Mouse (Mus musculus) left cerebral cortex, postnatal 36 days (tissue): Measurements from ENCODE around the gene S100a16. TPM values are rescaled to one million over a fixed set of nuclear protein-coding genes. Genes with fewer than 3 reads are reported as not detected.

ENCODE experiments used
- DNase-seq, 2 experiments: peaks; one replicate each; pipeline ENCODE4 v3.0.0; 2021 to 2022; ENCODE audit warnings: low spot score in 2 of 2, mixed read lengths in 1 of 2
- intact Hi-C: fragments of 180-260 bp; cut with DNase I; formaldehyde crosslinking; loops from one replicate; pipeline ENCODE4 v1.15.1; 2025
- total RNA-seq, 2 experiments: library from RNA; stranded (reverse); gene quantifications; 2 replicates each; pipeline ENCODE4 v1.2.3; 2021

The S100a16 gene
- 10 to 100 TPM; 79.4 to 89.8 TPM for total RNA-seq

DNA sequence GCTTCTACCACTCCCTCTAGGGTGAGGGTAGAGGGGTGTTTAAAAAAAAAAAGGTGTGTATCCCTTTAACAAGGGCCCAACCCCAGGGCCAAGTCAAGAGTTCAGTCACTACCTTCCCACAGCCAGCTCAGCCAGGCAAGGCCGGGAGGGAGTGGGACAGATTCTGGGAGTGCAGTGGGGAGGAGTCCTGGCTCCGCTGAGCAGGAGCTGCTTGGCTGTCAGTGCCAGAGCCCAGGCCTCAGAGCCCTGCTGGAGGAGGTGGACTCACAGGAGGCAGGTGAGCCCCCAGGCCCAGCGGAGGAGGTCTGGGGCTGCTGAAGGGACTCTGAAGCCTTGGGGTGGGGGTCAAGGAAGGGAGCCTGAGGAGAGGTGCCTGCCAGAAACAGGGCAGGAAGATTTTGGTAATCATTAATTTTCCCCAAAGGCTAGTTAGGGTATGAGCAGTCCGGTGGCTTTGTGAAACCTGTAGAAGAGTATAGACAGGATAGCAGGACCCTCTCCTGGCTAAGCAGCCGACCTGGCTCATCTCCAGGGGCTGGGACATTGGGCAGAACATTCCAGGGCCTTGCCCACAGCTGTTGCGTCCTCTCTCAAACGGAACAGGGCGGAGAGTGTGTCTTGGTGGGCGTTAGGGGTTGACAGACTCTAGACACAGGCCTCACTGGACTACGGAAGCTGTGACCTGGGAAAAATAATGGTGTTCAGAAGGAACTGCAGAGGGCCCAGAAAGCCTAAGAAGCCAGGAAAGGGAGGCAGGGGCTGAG lies at the start of gene S100a16:
Gene S100a16 (plus strand): TSS at position 114 of the 764 bp plus-strand sequence.
- intact Hi-C loops, result no loop called here
- DNase-seq, result no peak

DNA sequence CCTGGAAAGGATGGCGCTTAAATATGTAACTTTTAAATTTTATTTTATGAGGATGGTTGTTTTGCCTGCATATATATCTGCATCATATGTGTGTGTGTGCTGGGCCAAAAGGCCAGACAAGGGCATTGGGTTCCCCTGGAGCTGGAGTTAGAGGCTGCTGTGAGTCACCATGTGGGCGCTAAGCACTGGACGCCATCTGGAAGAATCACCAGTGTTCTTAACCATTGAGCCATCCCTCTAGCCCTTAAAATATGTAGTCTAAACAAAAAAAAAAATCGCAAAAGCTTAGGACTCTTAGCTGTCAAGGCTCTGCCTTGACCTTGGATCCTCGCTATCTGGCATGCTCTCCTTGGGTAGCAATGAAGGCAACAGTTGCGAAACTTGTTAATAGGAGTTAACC lies 48.5 kb upstream of the S100a16 start:
- intact Hi-C loops, result no loop called here
- DNase-seq, result no peak

- DNase-seq, result peak; percentile 93 to 96
- intact Hi-C loops, result loop anchor here (5.0 kb wide), 1 partner anchor 222 kb away; no protein-coding TSS in a partner anchor
Observed at GRCm38 (mm10) chr3:90490696-90491256, 46.3 kb upstream of the S100a16 start, which contains the start of gene Snapin. TSS of gene Snapin (minus strand) at chr3:90491033.

GRCm38 (mm10) chr3:90491350-90491749 lies 45.7 kb upstream of the S100a16 start:
- intact Hi-C loops, result loop anchor here (5.0 kb wide), 1 partner anchor 221 kb away; no protein-coding TSS in a partner anchor
- no peak for DNase-seq

DNA sequence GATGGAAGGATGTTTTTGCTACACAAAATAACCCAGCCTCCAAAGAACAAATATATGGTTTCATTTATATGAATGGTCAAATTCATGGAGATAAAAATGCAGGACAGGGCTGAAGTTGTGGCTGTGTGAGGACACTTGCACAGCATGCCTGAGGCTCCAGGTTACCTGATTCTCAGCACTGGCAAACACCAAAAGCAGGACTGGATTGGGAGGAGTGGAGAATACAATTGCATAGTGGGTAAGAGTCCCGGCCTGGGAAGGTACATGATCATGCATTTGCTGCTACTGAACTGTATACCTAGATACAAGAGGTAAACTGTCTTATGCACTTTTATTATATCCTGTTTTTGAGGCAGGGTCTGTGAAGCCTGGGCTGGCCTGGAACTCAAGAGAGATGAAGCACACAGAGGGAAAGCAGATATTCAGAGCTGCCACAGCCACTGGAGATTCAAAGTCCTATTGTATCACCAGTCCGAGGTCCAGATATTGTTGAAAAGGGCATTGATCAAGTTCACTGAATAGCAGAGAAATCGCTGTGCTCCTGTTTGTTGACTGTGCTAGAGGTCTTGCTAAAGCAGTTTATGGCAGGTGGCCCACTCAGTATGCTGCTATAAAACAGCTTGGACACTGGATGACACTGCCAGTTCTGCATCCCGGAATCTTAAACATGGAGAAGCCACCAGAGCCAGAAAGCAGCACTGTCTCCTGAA lies 43.1 kb upstream of the S100a16 start:
- intact Hi-C loops, result loop anchor here (2.0 to 5.0 kb wide), 2 partner anchors 159 to 218 kb away; no protein-coding TSS in a partner anchor
- DNase-seq, result no peak

DNA sequence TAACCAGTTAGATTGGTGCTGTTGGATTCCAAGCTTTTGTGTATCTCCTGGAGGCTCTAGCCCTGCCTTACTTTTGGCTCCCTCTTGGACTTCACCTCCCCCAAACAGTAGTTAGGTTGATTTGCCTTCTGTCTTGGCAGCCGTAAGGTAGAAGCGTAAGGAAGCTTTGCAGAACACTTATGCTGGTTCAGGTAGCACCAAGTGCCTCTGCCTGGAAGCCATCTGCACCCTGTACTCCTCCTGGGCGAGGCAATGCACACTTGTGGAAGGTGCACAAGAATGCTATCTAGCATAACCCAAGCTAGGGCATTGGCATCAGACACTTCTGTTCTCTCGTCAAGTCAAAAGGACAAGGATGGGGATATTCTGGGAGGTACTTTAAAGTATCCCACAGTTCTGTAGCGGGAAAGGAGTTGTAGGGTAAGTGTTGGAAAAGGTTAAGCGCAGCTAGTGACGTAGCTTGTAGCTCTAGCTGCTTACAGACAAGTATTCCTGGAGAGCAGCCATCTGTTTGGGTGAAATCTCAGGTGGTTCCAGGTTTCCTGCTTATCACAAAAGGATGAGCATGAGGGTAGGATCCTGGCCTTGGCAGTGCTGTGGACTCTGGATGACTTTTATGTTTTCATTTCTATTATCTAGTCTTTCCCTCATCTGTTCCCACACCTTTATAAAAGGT lies 41.1 kb upstream of the S100a16 start:
- intact Hi-C loops, result loop anchor here (2.0 kb wide), 1 partner anchor 157 kb away; no protein-coding TSS in a partner anchor
- DNase-seq, result no peak

- DNase-seq, result no peak
- intact Hi-C loops, result no loop called here
Observed at GRCm38 (mm10) chr3:90497597-90497996, 39.5 kb upstream of the S100a16 start.

DNA sequence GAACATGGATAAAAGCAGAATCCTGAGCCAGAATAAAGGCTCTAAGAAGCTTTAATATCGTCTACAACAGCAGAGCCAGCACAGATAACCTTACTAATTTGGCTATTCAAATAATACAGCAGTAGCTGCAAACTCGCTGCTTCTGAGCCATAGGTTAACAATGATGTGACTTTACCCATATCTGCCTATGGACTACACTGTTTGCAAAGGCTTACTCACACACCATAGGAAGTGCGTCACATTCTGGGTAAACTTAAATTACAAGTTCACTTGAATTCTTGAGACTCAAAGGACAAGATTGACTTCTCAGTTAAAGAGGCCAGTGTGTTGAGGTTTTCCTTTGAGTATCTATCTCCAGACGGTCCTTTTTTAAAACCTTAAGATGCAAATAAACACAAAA lies 33.6 kb upstream of the S100a16 start:
- intact Hi-C loops, result loop anchor here (5.0 kb wide), 1 partner anchor 204 kb away; no protein-coding TSS in a partner anchor

GRCm38 (mm10) chr3:90505216-90505615 lies 31.8 kb upstream of the S100a16 start:
- DNase-seq, result no peak
- intact Hi-C loops, result no loop called here

More for the DNA sequence above, 33.6 kb upstream of the S100a16 start:
- no peak for DNase-seq

- DNase-seq, result no peak
- intact Hi-C loops, result no loop called here
Observed at GRCm38 (mm10) chr3:90506362-90506761, 30.7 kb upstream of the S100a16 start.

GRCm38 (mm10) chr3:90508287-90508949 lies 28.6 kb upstream of the S100a16 start:
- intact Hi-C loops, result no loop called here
- no peak for DNase-seq

GRCm38 (mm10) chr3:90508950-90509746 lies 27.9 kb upstream of the S100a16 start, which contains the start of gene Chtop:
TSS of gene Chtop (minus strand) at chr3:90509498.
- intact Hi-C loops, result no loop called here
- DNase-seq, result peak; percentile 99

DNA sequence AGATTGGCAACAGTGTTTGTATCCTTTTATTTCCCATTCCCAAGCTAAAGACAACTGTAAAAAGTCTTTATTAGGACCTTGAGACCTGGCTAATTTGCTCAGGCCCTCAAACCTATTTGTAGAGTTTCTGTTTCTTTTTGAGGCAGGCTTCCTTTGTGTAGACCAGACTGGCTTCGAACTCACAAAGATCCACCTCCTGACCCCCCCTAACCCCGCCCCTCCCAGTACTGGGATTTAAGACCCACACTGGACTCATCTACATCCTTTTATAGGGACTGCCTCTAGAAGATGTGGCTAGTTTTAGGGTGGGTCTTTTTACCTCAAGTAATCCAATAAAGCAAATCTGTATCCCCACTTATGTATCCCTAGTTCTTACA lies 27.3 kb upstream of the S100a16 start:
- no peak for DNase-seq
- intact Hi-C loops, result loop anchor here (5.0 kb wide), 1 partner anchor 143 kb away; the partner anchor contains the start of gene S100a7a

- intact Hi-C loops, result loop anchor here (5.0 kb wide), 1 partner anchor 140 kb away; the partner anchor contains the start of gene S100a7a
Observed at GRCm38 (mm10) chr3:90512276-90512675, 24.8 kb upstream of the S100a16 start.

GRCm38 (mm10) chr3:90512948-90513642 lies 24.0 kb upstream of the S100a16 start:
- intact Hi-C loops, result loop anchor here (5.0 kb wide), 1 partner anchor 139 kb away; the partner anchor contains the start of gene S100a7a
- DNase-seq, result no peak

More at GRCm38 (mm10) chr3:90512276-90512675, 24.8 kb upstream of the S100a16 start:
- DNase-seq, result no peak

DNA sequence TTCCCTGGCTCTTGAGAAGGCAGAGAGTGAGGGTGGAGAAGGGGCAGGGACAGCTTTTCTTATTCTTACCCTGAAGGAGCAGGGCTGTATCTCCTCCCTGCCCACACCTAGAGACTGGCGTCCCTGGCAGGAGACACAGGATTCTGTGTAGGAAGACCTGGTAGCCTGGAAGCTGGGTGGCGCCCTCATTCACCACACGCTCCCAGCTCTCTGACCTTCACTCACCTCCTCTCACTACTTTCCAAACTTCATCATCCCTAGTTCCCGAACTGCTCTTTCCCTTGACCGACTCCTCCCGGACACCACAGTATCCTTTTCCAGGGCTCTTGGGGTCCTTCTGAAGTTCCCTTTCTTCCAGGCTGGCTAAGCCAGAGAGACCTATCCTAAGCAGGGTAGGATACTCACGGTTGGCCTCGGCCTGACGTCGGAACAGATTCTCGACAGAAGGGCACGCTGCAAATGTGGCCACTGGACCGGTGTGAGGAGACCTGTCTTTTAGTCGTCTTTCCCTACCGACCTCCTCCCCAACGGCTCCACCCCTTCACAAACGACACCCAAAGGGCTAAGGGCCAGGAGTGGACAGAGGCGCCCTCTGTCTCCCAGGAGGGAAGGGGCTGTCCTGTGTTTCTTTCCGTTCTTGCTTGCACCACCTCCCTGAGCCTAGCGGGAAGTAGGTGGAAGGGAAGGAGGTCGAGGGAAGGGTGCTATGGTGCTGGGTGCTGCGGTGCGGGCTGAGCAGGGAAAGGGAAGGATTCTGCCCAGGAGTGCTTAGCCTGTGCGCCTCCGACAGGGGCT lies 23.1 kb upstream of the S100a16 start, which contains the start of the genes S100a1 and S100a13:
Gene S100a1 (minus strand): TSS at position 597 of the 795 bp plus-strand sequence.
Gene S100a13 (plus strand): TSS at position 640 of the 795 bp plus-strand sequence.
- DNase-seq, result peak; percentile 35 to 56
- intact Hi-C loops, result loop anchor here (5.0 kb wide), 1 partner anchor 138 kb away; the partner anchor contains the start of gene S100a7a
